Mouse (Mus musculus) cerebellum, adult 9-11 months (tissue): ENCODE data around the gene Ppfibp2.

Experiments used
- DNase-seq: peaks from one replicate; pipeline ENCODE4 v3.0.0; 2022

Ppfibp2 gene

GRCm38 (mm10) chr7:107594857-107595402, at the start of gene Ppfibp2:
Gene Ppfibp2 (plus strand): TSS chr7:107595207.
- DNase-seq: peak; percentile 78

- no peak for DNase-seq
Measured at GRCm38 (mm10) chr7:107547872-107548271, 47.1 kb upstream of the Ppfibp2 start.

- no peak for DNase-seq
Measured at GRCm38 (mm10) chr7:107553461-107553860, 41.5 kb upstream of the Ppfibp2 start.

DNA sequence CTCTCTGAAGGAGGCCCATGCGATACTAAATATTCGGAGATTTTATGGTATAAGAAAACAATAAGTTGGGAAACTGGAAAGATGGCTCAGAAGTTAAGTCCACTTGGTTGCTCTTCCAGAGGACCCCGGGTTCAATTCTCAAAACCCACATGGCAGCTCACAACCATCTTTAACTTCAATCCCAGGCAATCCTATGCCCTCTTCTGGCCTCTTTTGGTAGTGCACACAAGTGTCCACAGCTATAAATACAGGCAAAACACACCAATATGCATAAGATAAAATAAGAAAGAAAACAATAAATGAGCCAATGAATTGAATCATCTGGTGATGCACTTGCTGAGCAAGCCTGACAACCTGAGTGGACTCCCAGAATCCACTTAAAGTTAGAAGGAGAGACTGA, 39.1 kb upstream of the Ppfibp2 start:
- peak; percentile 21 for DNase-seq

DNA sequence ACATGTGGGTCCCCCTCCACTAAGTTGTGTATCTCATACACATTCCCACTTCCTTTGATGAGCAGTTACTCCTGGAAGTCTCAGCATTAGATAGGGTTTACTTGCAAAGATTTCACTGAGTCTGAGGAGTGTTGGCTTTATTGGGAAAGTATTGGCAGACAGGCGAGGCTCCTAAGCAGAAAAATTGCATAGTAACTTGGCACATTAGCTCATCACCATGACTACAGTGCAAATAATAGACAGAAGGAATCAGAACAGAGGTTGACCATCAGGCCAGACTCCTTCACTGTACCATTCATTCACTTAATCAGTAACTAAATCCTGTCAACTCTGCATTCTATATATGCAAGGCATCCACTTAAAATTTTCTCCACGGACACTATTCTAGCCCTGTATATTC, 34.3 kb upstream of the Ppfibp2 start:
- DNase-seq: no peak

DNA sequence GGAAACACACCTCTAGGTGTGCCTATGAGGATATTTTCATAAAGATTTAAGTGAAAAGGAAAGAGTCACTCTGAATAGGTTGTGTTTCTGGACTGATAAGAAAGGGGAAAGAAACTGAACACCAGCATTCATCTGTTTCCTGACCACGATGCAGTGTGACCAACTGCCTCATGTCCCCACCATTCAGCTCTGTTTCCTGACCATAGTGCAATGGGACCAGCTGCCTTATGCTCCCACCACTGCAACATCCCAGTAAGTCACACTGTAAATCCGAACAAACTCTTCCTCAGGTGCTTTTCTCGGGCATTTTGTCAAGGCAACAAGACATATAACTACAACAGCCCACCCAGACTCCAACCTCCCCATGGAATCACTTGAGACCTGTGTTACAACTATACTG, 33.4 kb upstream of the Ppfibp2 start:
- DNase-seq: no peak

DNA sequence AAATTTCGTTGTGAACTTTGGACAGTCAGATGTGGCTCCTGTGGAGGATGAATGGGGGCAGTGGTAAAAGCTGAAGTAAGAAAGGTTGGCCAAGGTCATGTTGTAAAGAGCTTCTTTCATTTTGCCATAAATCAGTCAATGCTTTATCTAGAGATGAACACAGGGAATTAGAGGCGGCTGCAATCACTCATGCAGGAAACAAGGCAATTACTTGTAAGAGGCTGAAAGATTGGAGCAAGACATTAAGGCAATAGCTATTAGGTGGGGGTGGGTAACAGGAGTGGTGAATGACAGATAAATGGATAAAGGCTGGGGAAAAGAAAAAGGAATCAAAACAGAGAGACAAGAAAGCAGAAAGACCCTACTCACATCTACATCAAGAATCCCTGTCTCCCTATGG, 31.3 kb upstream of the Ppfibp2 start:
- DNase-seq: no peak

- peak; percentile 7 for DNase-seq
Measured at GRCm38 (mm10) chr7:107567261-107567671, 27.7 kb upstream of the Ppfibp2 start, which contains the start of gene Olfml1. Gene Olfml1 (plus strand): TSS chr7:107567446.

- DNase-seq: no peak
Measured at GRCm38 (mm10) chr7:107567674-107568073, 27.3 kb upstream of the Ppfibp2 start.

DNA sequence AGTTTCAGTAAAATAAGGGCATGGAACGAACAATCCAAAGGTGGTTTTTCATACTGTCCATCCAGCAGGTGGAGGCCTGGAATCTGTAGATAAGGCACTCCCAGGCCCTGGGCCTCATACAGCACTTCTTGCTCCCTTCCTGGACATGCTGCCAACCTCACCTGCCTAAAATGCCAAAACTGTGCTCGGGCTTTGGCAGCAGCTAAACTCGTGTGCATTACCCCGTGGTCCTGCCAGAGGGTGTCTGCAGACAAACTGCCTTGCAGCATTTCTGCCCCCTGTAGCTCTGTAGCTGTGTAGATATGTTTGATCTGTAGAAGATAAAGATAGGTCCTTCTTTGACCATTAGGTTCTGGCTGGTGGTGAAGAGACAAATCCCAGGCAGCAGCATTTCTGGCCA, 26.0 kb upstream of the Ppfibp2 start:
- peak; percentile 19 for DNase-seq

GRCm38 (mm10) chr7:107573856-107574255, 21.2 kb upstream of the Ppfibp2 start:
- no peak for DNase-seq

DNA sequence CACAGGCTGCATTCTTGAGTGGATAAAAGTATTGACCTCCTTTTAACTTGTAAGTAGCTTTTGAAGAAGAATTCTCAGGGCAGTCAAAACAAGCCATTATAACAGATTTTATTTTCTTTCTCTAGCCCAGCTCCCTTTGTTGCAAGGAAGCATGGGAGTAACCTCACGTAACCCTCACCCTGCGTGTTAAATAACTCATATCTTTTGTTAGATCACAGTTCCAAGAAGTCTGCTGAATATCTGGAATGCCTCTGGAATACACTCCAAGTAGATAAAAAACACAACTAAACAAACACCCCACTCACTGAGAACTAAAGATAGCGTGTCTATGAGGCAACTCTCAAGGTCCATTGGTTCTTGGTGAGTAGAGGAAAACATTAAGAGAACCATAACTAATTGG, 20.7 kb upstream of the Ppfibp2 start:
- no peak for DNase-seq

DNA sequence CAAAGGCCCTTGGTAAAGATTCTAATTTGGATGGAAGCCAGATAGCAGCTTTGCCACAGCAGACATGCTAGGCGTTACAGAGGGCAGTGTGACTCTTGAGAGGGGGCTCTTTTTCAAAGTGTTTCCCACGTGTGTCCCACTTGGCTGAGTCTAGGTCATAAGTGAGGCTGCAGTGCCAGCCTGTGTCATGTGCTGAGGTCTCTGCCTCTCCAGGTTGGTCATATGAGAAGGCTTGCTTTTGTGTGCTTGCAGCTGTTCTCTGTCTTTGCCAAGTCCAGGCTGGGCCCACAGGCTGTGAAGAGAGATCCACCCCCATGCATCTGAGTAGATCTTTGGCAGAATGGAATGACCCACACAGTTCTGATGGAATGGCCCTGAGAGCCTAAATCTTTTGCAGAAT, 2.4 kb upstream of the Ppfibp2 start:
- DNase-seq: peak; percentile 17

- DNase-seq: no peak
Measured at GRCm38 (mm10) chr7:107593904-107594303, 1.1 kb upstream of the Ppfibp2 start.

DNA sequence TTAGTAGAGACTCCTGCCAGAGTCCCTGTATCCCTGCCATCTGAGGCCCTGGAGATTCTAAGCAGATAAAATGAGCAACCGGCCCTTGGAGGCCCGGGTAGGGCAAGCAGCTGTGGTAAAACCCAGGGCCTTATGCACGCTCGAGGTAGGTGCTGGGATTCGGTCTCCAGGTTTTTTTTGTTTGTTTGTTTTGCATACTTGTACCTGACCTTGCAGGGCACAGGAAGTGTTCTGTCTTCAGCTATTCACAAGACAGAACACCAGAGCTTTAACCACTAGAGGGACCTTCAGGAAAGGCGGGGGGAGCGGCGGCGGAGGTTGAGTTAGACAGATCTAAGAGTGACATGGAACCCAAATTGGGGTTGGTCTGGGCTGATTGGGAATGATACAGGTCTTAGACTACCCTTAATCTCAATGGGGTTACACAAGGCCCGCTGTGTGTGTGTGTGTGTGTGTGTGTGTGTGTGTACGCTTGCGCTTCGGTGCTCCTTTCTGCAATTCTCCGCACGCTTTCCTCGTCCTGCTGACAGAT, 616 bp upstream of the Ppfibp2 start:
- peak; percentile 33 for DNase-seq

GRCm38 (mm10) chr7:107595426-107595825, 419 bp downstream of the Ppfibp2 start:
- DNase-seq: no peak

DNA sequence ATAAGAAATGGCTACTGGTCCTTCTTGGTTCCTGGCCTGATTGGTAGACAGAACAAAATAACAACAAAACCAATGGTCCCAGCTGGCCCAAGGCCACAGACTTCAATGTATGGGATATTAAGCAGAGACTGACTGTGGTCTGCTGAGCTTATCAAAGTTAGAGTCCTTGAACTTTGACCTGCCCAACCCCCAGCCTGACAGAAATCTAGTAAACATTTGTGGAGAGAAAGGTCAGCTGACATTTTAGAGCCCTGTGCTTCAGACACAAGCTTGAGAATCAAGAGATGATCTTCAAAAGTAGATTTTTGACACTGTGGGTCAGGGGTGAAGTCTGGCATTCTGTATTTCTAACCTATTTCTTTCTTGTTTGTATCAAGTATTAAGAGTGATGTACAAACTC, 1.7 kb downstream of the Ppfibp2 start:
- DNase-seq: no peak

GRCm38 (mm10) chr7:107597956-107598355, 2.9 kb downstream of the Ppfibp2 start:
- no peak for DNase-seq

- no peak for DNase-seq
Measured at GRCm38 (mm10) chr7:107600651-107601050, 5.6 kb downstream of the Ppfibp2 start.

- DNase-seq: no peak
Measured at GRCm38 (mm10) chr7:107602505-107602904, 7.5 kb downstream of the Ppfibp2 start.

- DNase-seq: no peak
Measured at GRCm38 (mm10) chr7:107602913-107603312, 7.9 kb downstream of the Ppfibp2 start.

- DNase-seq: no peak
Measured at GRCm38 (mm10) chr7:107607766-107608165, 12.8 kb downstream of the Ppfibp2 start.

DNA sequence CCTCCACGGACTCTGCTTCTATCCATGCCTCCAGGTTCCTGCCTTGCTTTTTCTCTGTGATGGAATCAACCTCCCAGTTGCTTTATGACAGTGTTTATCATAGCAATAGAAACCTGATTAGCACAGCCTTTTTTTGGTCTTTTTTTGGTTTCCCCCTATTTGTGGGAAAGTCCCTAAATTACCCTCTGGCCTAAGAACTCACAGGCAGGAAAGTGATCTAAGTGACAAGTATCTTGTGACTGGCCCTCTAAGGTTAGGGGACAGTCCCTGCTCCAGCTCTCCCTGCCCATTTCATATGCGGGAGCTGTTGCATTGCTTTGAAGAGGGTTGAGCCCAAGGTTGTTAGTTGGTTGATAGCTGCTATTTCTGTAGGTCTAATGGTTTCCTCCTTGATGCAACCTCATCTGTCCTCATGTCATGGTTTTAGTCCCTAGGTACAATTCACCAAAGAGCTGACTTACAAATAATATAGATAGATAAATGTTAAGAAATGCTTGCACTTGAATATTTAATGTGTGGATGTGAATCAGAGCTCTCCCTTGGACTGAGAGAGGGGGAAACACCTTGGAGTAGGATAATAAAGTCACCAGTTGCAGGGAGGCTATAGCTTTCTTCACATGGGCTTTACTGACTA, 14.7 kb downstream of the Ppfibp2 start:
- DNase-seq: no peak

- no peak for DNase-seq
Measured at GRCm38 (mm10) chr7:107610880-107611279, 15.9 kb downstream of the Ppfibp2 start.
